Mouse (Mus musculus): ENCODE data around the gene Cage1. TPM values are rescaled to one million over a fixed set of nuclear protein-coding genes. Genes with fewer than 3 reads are reported as not detected.

Gene Cage1
- polyA plus RNA-seq, 2 experiments: 0.15 to 0.25 TPM

DNA sequence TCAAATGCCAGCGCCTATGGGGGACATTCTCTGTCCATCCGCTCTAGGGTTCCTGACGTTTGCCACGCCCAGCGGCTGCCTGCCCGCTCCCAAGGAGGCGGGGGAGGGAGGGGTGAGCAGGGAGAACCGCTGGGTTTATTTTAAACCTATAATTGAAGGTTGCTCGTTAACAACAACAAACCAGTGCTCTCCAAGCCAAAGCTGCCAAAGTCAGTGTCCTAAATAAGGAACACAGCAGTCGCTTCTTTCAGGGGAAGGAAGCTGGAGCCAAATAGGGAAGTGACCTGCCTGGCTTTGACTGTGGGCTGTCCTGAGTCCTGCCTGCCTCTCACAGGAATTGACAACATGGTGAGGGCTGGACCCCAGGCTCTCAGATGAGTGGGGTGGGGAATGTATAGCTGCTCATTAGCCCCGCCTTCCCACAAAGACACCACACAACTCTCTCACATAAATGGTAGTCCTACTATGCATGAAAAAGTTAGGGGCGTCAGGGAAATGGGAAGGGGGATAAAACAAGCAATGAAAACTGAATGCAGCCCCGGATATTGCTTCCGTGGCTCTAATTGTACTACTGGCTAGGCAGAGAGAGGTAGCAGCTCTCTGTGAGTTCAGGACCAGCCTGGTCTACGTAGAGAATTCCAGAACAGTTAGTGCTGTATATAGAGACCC, 77.5 kb downstream of the Cage1 start:
- no peak for DNase-seq (ENCODE audit: low read depth in 3 of 3, low spot score in 3 of 3)

DNA sequence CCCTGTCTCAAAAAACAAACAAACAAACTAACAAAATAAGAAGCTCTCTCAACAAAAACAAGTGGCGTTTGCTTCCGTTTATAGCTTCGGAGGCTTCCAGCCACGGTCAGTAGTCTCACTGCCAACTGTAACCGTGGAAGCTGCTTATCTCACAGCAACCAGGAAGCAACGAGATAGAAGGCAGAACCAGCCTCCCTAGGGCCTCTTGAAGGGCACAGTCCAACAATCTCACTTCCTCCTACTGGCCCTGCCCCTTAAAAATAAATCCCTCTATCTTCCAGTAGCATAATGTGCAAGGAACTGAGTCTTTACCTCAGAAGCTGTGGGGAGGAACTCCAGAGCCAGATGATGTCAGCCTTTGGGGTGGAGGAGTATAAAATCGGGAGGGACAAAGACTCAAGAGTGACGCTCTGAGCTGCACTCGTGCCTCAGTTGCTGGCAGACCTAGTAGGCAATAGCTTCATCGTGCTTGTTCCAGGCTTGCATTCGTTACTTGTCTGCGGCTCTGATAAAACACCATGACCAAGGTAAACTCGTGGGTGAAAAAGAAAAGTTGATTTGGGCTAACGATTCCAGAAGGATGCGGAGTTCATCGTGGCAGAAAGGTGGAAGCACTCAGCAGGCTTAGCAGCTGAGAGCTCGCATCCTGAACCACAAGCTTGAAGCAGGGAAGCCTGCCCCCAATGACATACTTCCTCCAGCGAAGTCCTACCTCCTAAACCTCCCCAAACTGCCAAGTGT, 78.2 kb downstream of the Cage1 start:
- Histone ChIP-seq H3K9me3 (ENCODE audit: control insufficient read depth, low read length) (no peaks in the 10 kb centered on the region), H3K9ac (replicated peaks) (no peak overlapping the region), H3K27ac (0 out of 2 replicates have a peak overlapping the region, but pooled peaks have one; percentile 6), H3K4me1 (replicated peaks; ENCODE audit: control insufficient read depth in 2 of 2, insufficient read depth in 2 of 2, low read length in 1 of 2) (peaks cover 9 to 15% of the 10 kb centered on the region in 2 experiments), H3K4me2 (ENCODE audit: low read depth) (no peak overlapping the region; the same call in 1 of the 2 replicates), H3K27me3 (ENCODE audit: control insufficient read depth, insufficient read depth, low read length) (no peaks in the 10 kb centered on the region), H3K36me3 (replicated peaks; ENCODE audit: control insufficient read depth, insufficient read depth, low read depth) (no peaks in the 10 kb centered on the region), H3K4me3 (ENCODE audit: insufficient read depth in 1 of 2, low read depth in 2 of 2, low read length in 2 of 2) (no peak overlapping the region)
- ATAC-seq (ENCODE audit: insufficient read depth) (peak; percentile 77), DNase-seq (ENCODE audit: low read depth in 3 of 3, low spot score in 3 of 3) (peak; percentile 47 to 51 (median 48))
- TF ChIP-seq CTCF (IDR thresholded peaks at IDR 0.05; ENCODE audit: low read depth) (no peak), EP300 (IDR thresholded peaks at IDR 0.05; ENCODE audit: low read depth) (peak; percentile 67)
- WGBS (ENCODE audit: insufficient replicate concordance): 50% methylated on average over 18 of the region's 18 CpGs

More for the DNA sequence above, 77.5 kb downstream of the Cage1 start:
- TF ChIP-seq EP300 (IDR thresholded peaks at IDR 0.05; ENCODE audit: low read depth) (no peak), CTCF (IDR thresholded peaks at IDR 0.05; ENCODE audit: low read depth) (no peak)
- 52% methylated on average over 15 of the region's 15 CpGs for WGBS (ENCODE audit: insufficient replicate concordance)
- no peak overlapping the region for H3K9ac ChIP-seq (replicated peaks)
- H3K4me1 ChIP-seq (replicated peaks; ENCODE audit: control insufficient read depth in 2 of 2, insufficient read depth in 2 of 2, low read length in 1 of 2): peaks cover 16 to 22% of the 10 kb centered on the region in 2 experiments
- no peaks in the 10 kb centered on the region for H3K36me3 ChIP-seq (replicated peaks; ENCODE audit: control insufficient read depth, insufficient read depth, low read depth)
- no peaks in the 10 kb centered on the region for H3K27me3 ChIP-seq (ENCODE audit: control insufficient read depth, insufficient read depth, low read length)
- no peaks in the 10 kb centered on the region for H3K9me3 ChIP-seq (ENCODE audit: control insufficient read depth, low read length)
- H3K4me3 ChIP-seq (ENCODE audit: insufficient read depth in 1 of 2, low read depth in 2 of 2, low read length in 2 of 2): no peak overlapping the region
- no peak for ATAC-seq (ENCODE audit: insufficient read depth)
- no peak overlapping the region for H3K4me2 ChIP-seq (ENCODE audit: low read depth)
- no peak overlapping the region for H3K27ac ChIP-seq

Small RNAs within 50 kb of the gene (microRNA-seq; reads per million reads assigned to microRNA genes)
- not detected for gene Gm27387

Other genes with a start within 250 kb of the Cage1 start
- gene Ssr1, start 42.9 kb downstream of the Cage1 start, polyA plus RNA-seq (2012; rRNA removed): 7.5 and 17.0 TPM in 2 replicates
- 71.9 and 74.3 TPM in 2 replicates for gene Ssr1, start 42.9 kb downstream of the Cage1 start, polyA plus RNA-seq (2014; fragmentation: Nextera tagmentation; extraction: Ambion mirVana)
- gene Riok1, start 74 bp downstream of the Cage1 start, polyA plus RNA-seq (2012; rRNA removed): 6.9 and 13.0 TPM in 2 replicates
- 17.5 and 18.0 TPM in 2 replicates for gene Riok1, start 74 bp downstream of the Cage1 start, polyA plus RNA-seq (2014; fragmentation: Nextera tagmentation; extraction: Ambion mirVana)
- gene Dsp, start 114.2 kb upstream of the Cage1 start, polyA plus RNA-seq (2012; rRNA removed): 1.2 and 1.8 TPM in 2 replicates
- gene Dsp, start 114.2 kb upstream of the Cage1 start, polyA plus RNA-seq (2014; fragmentation: Nextera tagmentation; extraction: Ambion mirVana): 2.0 TPM in 2 replicates
- 9.5 and 15.8 TPM in 2 replicates for gene Snrnp48, start 167.9 kb upstream of the Cage1 start, polyA plus RNA-seq (2012; rRNA removed)
- gene Snrnp48, start 167.9 kb upstream of the Cage1 start, polyA plus RNA-seq (2014; fragmentation: Nextera tagmentation; extraction: Ambion mirVana): 10.9 and 12.0 TPM in 2 replicates